Mouse (Mus musculus) brain, embryonic 14.5 days (tissue): ENCODE measurements at regions not wholly inside any gene's neighbourhood (a gene's known extent, or its start where the extent isn't known, plus 50 kb on each side); places are given as distances from the start of the nearest gene placed in this dataset.

Experiments used
- CTCF ChIP-seq: fragments of 200-500 bp; IDR thresholded peaks from 2 replicates; pipeline ENCODE4 v1.5.1; 2012; ENCODE audit warnings: inconsistent platforms, mild to moderate bottlenecking, moderate library complexity, borderline replicate concordance; ENCODE audit not compliant: insufficient read depth, insufficient read length; ENCODE audit errors: extremely low read depth
- POLR2A ChIP-seq: fragments of 200-500 bp; IDR thresholded peaks from 2 replicates; pipeline ENCODE4 v1.6.1; 2012; ENCODE audit warnings: mild to moderate bottlenecking, inconsistent platforms, borderline replicate concordance; ENCODE audit not compliant: poor library complexity, insufficient read depth, insufficient read length, severe bottlenecking; ENCODE audit errors: extremely low read depth

DNA sequence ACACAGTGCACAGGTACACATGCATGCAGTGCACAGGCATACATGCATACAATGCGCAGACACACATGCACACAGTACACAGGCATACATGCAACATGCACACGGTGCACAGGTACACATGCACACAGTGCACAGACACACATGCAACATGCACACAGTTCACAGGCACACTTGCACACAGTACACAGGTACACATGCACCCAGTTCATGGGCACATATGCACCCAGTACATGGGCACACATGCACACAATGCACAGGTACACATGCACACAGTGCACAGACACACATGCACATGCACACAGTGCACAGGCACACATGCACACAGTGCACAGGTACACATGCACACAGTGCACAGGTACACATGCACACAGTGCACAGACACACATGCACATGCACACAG, 402.7 kb upstream of the Kcnab2 start:
- TF ChIP-seq CTCF (no peak), POLR2A (no peak)
